Mouse (Mus musculus) thymus, adult 2 months (tissue): ENCODE results near the gene Scrn2. TPM values are rescaled to one million over a fixed set of nuclear protein-coding genes. Genes with fewer than 3 reads are reported as not detected.

Experiments
- DNase-seq: peaks from one replicate; pipeline ENCODE4 v3.0.0; 2021
- H3K27ac ChIP-seq: fragments of 200-500 bp; 2 replicates; pipeline ENCODE4 v1.5.1; 2012; ENCODE audit warnings: low read length, control low read depth; ENCODE audit not compliant: control insufficient read depth, insufficient read depth
- H3K27me3 ChIP-seq: fragments of 200-500 bp; 2 replicates; pipeline ENCODE4 v1.6.1; 2012; ENCODE audit warnings: mild to moderate bottlenecking, low read length, moderate library complexity, mixed read lengths; ENCODE audit not compliant: control insufficient read depth, insufficient read depth
- H3K36me3 ChIP-seq: fragments of 200-500 bp; 2 replicates; pipeline ENCODE4 v1.6.1; 2012; ENCODE audit warnings: mild to moderate bottlenecking, low read length, moderate library complexity; ENCODE audit not compliant: control insufficient read depth, insufficient read depth
- H3K4me1 ChIP-seq: fragments of 200-500 bp; replicated peaks from 2 replicates; pipeline ENCODE4 v1.6.1; 2012; ENCODE audit warnings: low read length; ENCODE audit not compliant: control insufficient read depth, insufficient read depth
- H3K4me3 ChIP-seq: fragments of 200-500 bp; 2 replicates; pipeline ENCODE4 v1.5.1; 2012; ENCODE audit warnings: mild to moderate bottlenecking, low read length, control low read depth, moderate library complexity; ENCODE audit not compliant: control insufficient read depth, insufficient read depth
- CTCF ChIP-seq: fragments of 200-500 bp; IDR thresholded peaks from 2 replicates; pipeline ENCODE4 v1.5.1; 2012; ENCODE audit warnings: mild to moderate bottlenecking, control low read depth, low read length, moderate library complexity, borderline replicate concordance; ENCODE audit not compliant: control insufficient read depth, poor library complexity, insufficient read depth; ENCODE audit errors: extremely low read depth
- POLR2A ChIP-seq: fragments of 200-500 bp; IDR thresholded peaks from 2 replicates; pipeline ENCODE4 v1.6.1; 2012; ENCODE audit warnings: mild to moderate bottlenecking, low read length, control low read depth, moderate library complexity; ENCODE audit not compliant: control insufficient read depth, poor library complexity, insufficient read depth; ENCODE audit errors: extremely low read depth
- WGBS: fragments of 180-500 bp; shearing (Covaris S2); methylation state at CpG from one replicate; pipeline ENCODE4 v1.1.7; 2018; 5-methylcytosine and 5-hydroxymethylcytosine counted together
- polyA plus RNA-seq: library from polyadenylated mRNA; depleted of rRNA; stranded (reverse); fragments of >200 nt; gene quantifications from 2 replicates; pipeline ENCODE4 v1.2.3, GENCODE M21; 2012

Scrn2 gene
- polyA plus RNA-seq, 1 experiment = 20.5 TPM

DNA sequence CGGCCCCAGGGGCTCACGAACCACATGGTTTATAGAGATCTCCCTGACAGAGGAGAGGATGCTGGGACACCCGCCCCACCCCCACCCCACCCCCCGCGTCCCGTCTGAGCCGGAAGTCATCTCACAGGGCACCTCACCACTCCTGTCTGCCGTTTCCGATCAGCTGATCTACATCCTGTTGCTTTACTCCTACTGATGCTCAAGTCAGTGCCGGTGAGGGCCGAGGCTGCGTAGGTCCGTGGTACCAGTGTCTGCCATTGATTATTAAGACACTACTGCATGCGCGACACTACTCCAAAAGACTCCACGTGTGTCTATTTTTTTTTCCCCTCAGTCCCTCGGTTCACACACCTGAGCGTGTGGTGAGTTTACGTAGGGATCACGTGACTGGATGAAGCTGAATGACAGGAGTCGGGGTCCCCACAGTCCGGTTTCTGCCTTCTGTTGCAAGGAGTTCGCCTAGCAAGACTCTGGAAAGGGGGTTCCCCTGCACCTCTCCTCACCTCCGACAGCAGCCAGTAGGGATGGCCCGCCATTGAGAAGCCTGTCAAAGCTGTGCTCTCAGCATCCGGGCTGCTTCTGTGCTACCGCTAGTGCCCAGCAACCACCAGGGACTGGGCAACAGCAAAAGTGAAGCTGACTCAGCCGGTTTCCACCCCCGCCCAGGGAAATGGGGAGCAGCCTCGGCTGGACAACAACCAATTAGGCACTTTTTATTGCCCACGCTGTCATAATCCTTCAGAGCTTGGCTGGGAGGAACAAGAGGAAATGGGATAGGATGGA lies 41.7 kb upstream of the Scrn2 start:
- H3K27ac ChIP-seq = peak overlapping the region; percentile 91
- peak; percentile 79; the same call in 1 of the 2 replicates for TF ChIP-seq POLR2A
- TF ChIP-seq CTCF = no peak
- peak overlapping the region; percentile 42 for H3K4me3 ChIP-seq
- WGBS = 6% methylated on average over 31 of the region's 31 CpGs
- H3K36me3 ChIP-seq = no peaks in the 10 kb centered on the region
- H3K4me1 ChIP-seq = peaks cover 52% of the 10 kb centered on the region
- DNase-seq = peak; percentile 64
- H3K27me3 ChIP-seq = no peaks in the 10 kb centered on the region

DNA sequence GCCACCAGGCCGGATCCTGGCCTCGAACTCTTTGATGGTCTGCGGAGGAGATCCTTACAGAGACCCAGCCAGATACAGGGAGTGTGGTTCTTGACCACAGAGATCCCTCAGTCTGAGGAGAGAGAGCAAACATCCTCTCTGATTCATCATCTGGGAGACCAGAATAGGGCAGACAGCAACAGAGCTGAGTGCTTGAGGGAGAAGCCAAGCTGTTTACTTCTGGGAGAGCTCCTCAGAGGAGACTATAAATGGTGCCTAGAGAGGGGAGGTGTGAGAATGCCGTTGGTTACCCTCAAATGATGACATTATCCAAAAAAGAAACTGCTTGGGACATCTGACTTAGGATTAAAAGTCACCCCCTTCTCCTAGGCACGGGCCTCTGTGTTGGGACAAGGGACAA lies 38.2 kb upstream of the Scrn2 start:
- DNase-seq = no peak
- Histone ChIP-seq H3K27me3 (no peaks in the 10 kb centered on the region), H3K27ac (no peak overlapping the region), H3K4me1 (peaks cover 59% of the 10 kb centered on the region), H3K4me3 (no peak overlapping the region), H3K36me3 (no peaks in the 10 kb centered on the region)
- WGBS = 76% methylated on average over 5 of the region's 5 CpGs
- TF ChIP-seq CTCF = no peak
- TF ChIP-seq POLR2A = no peak

DNA sequence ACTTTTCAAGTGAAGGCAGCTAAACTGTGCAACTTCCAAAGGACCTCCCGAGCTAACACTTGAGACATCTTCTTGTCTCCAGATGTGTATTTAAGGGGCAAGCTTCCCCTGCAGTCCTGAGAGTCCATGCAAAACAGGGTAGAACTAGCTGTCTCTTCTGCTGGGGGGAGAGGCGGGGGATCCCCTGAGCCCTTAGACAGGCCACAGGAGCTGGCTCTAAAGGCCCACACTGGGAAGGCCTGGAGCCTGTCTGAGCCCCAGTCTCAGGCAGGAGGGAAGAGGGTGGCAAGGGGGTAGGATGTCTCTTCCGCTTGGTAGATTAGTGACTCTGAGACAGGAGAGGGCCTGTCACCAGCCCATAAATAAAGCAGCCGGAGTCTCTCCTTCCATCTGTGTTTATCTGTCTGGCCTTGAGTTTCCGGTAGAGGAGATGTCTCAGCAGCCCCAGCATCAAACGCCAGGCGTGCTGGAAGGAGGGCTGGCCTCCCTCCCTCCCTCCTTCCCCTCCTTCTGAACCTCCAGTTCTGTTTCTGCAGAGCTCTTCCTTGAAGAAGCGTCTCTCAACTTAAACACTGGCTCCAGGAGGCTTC lies 36.9 kb upstream of the Scrn2 start:
- Histone ChIP-seq H3K27ac (peak overlapping the region; percentile 25; the same call in 1 of the 2 replicates), H3K27me3 (no peaks in the 10 kb centered on the region; the same call in 1 of the 2 replicates), H3K4me1 (peaks cover 60% of the 10 kb centered on the region), H3K4me3 (no peak overlapping the region), H3K36me3 (no peaks in the 10 kb centered on the region)
- DNase-seq = no peak
- WGBS = 24% methylated on average over 8 of the region's 8 CpGs
- no peak for TF ChIP-seq CTCF
- TF ChIP-seq POLR2A = no peak

DNA sequence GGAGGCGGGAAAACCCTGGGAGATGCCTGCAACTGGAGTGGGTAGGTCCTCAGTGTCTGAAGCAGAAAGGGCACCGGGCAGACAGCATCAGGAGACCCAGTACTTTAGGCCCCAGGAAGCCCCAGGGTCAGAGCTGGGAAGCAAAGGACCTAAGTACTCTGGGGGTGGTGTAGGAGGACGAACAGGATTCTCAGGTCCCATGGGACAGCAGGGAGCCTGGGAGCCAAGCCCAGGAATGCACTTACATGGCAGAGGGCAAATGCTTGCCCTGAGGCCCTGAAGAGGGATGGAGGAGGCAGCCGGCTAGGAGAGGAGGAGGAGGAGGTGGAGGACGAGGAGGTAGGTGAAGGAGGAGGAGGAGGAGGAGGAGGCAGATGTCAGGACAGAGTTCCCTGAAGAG lies 34.7 kb upstream of the Scrn2 start:
- WGBS = 91% methylated on average over 5 of the region's 5 CpGs
- Histone ChIP-seq H3K4me1 (peaks cover 51% of the 10 kb centered on the region), H3K27ac (no peak overlapping the region), H3K36me3 (no peaks in the 10 kb centered on the region), H3K4me3 (no peak overlapping the region), H3K27me3 (no peaks in the 10 kb centered on the region; the same call in 1 of the 2 replicates)
- no peak for DNase-seq
- TF ChIP-seq POLR2A (no peak), CTCF (no peak)

DNA sequence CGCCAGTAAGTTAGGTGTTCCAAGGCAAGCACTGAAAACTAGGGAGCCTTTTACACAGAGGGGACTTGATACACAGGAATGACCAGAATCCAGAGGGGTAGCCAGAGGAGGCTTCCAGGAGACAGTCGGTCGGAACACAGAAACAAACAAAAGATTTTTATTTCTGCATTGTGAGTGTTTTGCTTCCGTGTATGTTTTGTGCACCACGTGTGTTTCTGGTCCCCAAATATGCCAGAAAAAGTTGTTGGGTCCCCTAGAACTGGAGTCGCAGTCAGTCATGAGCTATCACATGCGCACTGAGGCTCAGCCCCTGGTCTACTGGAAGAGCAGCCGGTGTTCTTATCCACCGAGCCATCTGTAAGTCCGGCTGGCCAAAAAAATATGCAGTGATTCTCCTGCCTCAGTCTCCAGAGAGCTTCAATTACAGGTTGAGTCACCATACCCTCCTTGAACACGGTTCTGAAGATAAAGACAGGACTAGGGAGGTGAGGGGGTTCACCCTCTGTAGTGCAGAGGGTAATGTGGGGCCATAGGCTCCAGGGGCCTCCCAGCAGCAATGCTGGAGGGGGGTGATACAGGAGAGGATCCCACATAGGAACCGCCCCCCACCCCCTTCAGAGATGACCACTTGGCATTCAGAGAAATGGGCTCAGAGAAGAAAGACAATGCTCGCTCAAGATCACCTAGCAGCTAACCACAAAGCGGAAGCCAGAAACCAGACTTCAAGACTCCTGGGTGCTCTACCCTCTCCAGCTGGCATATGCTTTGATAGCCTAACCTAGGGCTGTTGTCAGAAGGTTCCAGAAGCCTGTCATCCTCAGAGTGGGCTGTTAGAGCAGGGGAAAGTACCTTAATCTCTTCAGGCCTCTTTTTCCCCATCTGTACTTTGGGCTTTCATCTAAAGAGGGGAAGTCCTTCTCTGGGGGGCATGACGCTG lies 33.6 kb upstream of the Scrn2 start:
- no peaks in the 10 kb centered on the region for H3K36me3 ChIP-seq
- WGBS = 46% methylated on average over 15 of the region's 15 CpGs

More for the DNA sequence above, 33.6 kb upstream of the Scrn2 start:
- H3K4me3 ChIP-seq = no peak overlapping the region
- peaks cover 55% of the 10 kb centered on the region for H3K4me1 ChIP-seq
- TF ChIP-seq CTCF (no peak), POLR2A (no peak)
- peak; percentile 77 for DNase-seq
- 0 out of 2 replicates have a peak overlapping the region, but pooled peaks have one; percentile 31 for H3K27ac ChIP-seq
- no peaks in the 10 kb centered on the region; the same call in 1 of the 2 replicates for H3K27me3 ChIP-seq
